Comparison of ENCODE assay signal across 30 mouse cellular contexts in genomic region chr13:3723458-3724143, GRCm38 (mm10).
DNase-seq lines count a peak whose midpoint lies in the region; ATAC-seq and TF ChIP-seq lines count a peak whose summit lies in the region.
"Had no signal": no experiment of that assay in that cellular context is flagged by ENCODE, and none has a peak within 500 bp of the region (broad histone marks: within the 10 kb centered on the region; RNA-seq: fewer than 3 reads in every experiment).

No protein-coding gene starts in this region.

- no peak for TF ChIP-seq EP300 in lung, postnatal 0 days (IDR thresholded peaks at IDR 0.05)

- no peak overlapping the region for H3K4me2 ChIP-seq in lung, postnatal 0 days (replicated peaks; ENCODE audit: low read depth, low read length)
- no peak overlapping the region for H3K4me2 ChIP-seq in intestine, embryonic 16.5 days (ENCODE audit: low read depth, low read length)
- H3K4me2 ChIP-seq: embryonic facial prominence, embryonic 12.5 days; forebrain, embryonic 15.5 days; heart, embryonic 12.5 days; liver, embryonic 11.5 days; neural tube, embryonic 15.5 days had no signal

- H3K27me3 ChIP-seq in lung, postnatal 0 days (replicated peaks; ENCODE audit: insufficient read depth, low read length), result no peaks in the 10 kb centered on the region
- no peaks in the 10 kb centered on the region for H3K27me3 ChIP-seq in intestine, embryonic 16.5 days (replicated peaks; ENCODE audit: control insufficient read depth, insufficient read depth, low read length)
- no peaks in the 10 kb centered on the region for H3K27me3 ChIP-seq in small intestine, adult 2 months (ENCODE audit: control insufficient read depth, insufficient read depth, low read length)
- H3K27me3 ChIP-seq: embryonic facial prominence, embryonic 12.5 days; forebrain, embryonic 15.5 days; heart, embryonic 12.5 days; neural tube, embryonic 15.5 days; Patski had no signal

- peak overlapping the region; percentile 83 for H3K27ac ChIP-seq in gastrocnemius, adult 2 months
- no peak overlapping the region; the same call in 1 of the 2 replicates for H3K27ac ChIP-seq in lung, postnatal 0 days (ENCODE audit: low read length)
- H3K27ac ChIP-seq in intestine, embryonic 16.5 days (ENCODE audit: low read length), result no peak overlapping the region
- peak overlapping the region; percentile 86 for H3K27ac ChIP-seq in small intestine, adult 2 months (ENCODE audit: insufficient read depth, low read depth, low read length)
- H3K27ac ChIP-seq: embryonic facial prominence, embryonic 12.5 days; forebrain, embryonic 15.5 days; neural tube, embryonic 15.5 days had no signal

- peak; percentile 67 for ATAC-seq in lung, postnatal 0 days
- peak; percentile 43 for ATAC-seq in intestine, embryonic 16.5 days
- ATAC-seq: forebrain, embryonic 15.5 days; hindbrain, embryonic 16.5 days; Patski had no signal

- H3K36me3 ChIP-seq in lung, postnatal 0 days (ENCODE audit: insufficient read depth, low read length), result no peaks in the 10 kb centered on the region
- H3K36me3 ChIP-seq in intestine, embryonic 16.5 days (ENCODE audit: control insufficient read depth, insufficient read depth, low read length), result no peaks in the 10 kb centered on the region
- no peaks in the 10 kb centered on the region for H3K36me3 ChIP-seq in small intestine, adult 2 months (ENCODE audit: control insufficient read depth, insufficient read depth, low read length)
- H3K36me3 ChIP-seq: embryonic facial prominence, embryonic 12.5 days; forebrain, embryonic 15.5 days; G1E; heart, embryonic 12.5 days; neural tube, embryonic 15.5 days had no signal

- no peak overlapping the region for H3K4me3 ChIP-seq in gastrocnemius, adult 2 months
- no peak overlapping the region for H3K4me3 ChIP-seq in lung, postnatal 0 days (ENCODE audit: low read depth, low read length)
- H3K4me3 ChIP-seq in lung, adult 2 months (replicated peaks; ENCODE audit: extremely low read depth, low read depth, low read length), result no peak overlapping the region
- no peak overlapping the region for H3K4me3 ChIP-seq in intestine, embryonic 16.5 days (ENCODE audit: low read length)
- no peak overlapping the region for H3K4me3 ChIP-seq in small intestine, adult 2 months (ENCODE audit: low read depth, low read length)
- H3K4me3 ChIP-seq: embryonic facial prominence, embryonic 12.5 days; forebrain, embryonic 15.5 days; heart, embryonic 12.5 days; neural tube, embryonic 15.5 days had no signal

- intact Hi-C loops in gastrocnemius, adult 2 months (cut with DNase I), result no loop called here

- no peaks in the 10 kb centered on the region for H3K9me3 ChIP-seq in lung, postnatal 0 days (ENCODE audit: low read length)
- no peaks in the 10 kb centered on the region for H3K9me3 ChIP-seq in intestine, embryonic 16.5 days (ENCODE audit: control insufficient read depth, low read length)
- H3K9me3 ChIP-seq: embryonic facial prominence, embryonic 12.5 days; forebrain, embryonic 15.5 days; G1E; neural tube, embryonic 15.5 days had no signal

- no peak for TF ChIP-seq CTCF in gastrocnemius, adult 2 months (IDR thresholded peaks at IDR 0.05)
- TF ChIP-seq CTCF in lung, postnatal 0 days (IDR thresholded peaks at IDR 0.05), result no peak
- no peak for TF ChIP-seq CTCF in lung, adult 2 months (IDR thresholded peaks at IDR 0.05; ENCODE audit: insufficient read depth, low read length)
- no peak for TF ChIP-seq CTCF in small intestine, adult 2 months (IDR thresholded peaks at IDR 0.05; ENCODE audit: extremely low read depth, insufficient read length, insufficient replicate concordance, low read depth, low read length)

- H3K4me1 ChIP-seq in lung, postnatal 0 days (ENCODE audit: insufficient read depth, low read depth, low read length), result peaks cover 9% of the 10 kb centered on the region; the same call in 1 of the 2 replicates
- no peaks in the 10 kb centered on the region for H3K4me1 ChIP-seq in lung, adult 2 months (ENCODE audit: control insufficient read depth, insufficient read depth, low read length)
- H3K4me1 ChIP-seq in intestine, embryonic 16.5 days (ENCODE audit: control insufficient read depth, insufficient read depth, low read length), result peaks cover 7% of the 10 kb centered on the region; the same call in 1 of the 2 replicates
- peaks cover 17% of the 10 kb centered on the region; the same call in 1 of the 2 replicates for H3K4me1 ChIP-seq in small intestine, adult 2 months (ENCODE audit: control insufficient read depth, insufficient read depth, insufficient read length, low read length)
- H3K4me1 ChIP-seq: embryonic facial prominence, embryonic 12.5 days; forebrain, embryonic 15.5 days had no signal

- no peak for TF ChIP-seq POLR2A in lung, adult 2 months (IDR thresholded peaks at IDR 0.05; ENCODE audit: borderline replicate concordance, extremely low read depth, low read depth, low read length)
- no peak for TF ChIP-seq POLR2A in small intestine, adult 2 months (IDR thresholded peaks at IDR 0.05; ENCODE audit: low read depth, low read length)

- WGBS in lung, postnatal 0 days, result 67% methylated on average over 5 of the region's 5 CpGs
- WGBS in lung, adult 2 months, result 71% methylated on average over 5 of the region's 5 CpGs
- WGBS in intestine, embryonic 16.5 days, result 86% methylated on average over 5 of the region's 5 CpGs
- WGBS in small intestine, adult 2 months, result 49% methylated on average over 5 of the region's 5 CpGs

- no peak for DNase-seq in gastrocnemius, adult 2 months
- no peak for DNase-seq in gastrocnemius, postnatal 4 days (ENCODE audit: low spot score in 2 of 2)
- DNase-seq in lung, postnatal 0 days (ENCODE audit: low spot score), result peak; percentile 50
- DNase-seq in lung, adult 2 months, result no peak
- no peak for DNase-seq in retina, embryonic 14.5 days (ENCODE audit: low spot score)
- no peak for DNase-seq in frontal cortex, postnatal 10 days (ENCODE audit: low spot score in 2 of 2)
- DNase-seq: adrenal gland, postnatal 25 days; cerebellum, adult 11-12 months; cerebellum, adult 9-11 months; embryo, embryonic 11 days; gastrocnemius, postnatal 10 days; kidney, adult 18-20 months; kidney, postnatal 36 days; layer of hippocampus, postnatal 36 days; left cerebral cortex, postnatal 4 days; midbrain, embryonic 14.5 days; right cerebral cortex, postnatal 25 days; spleen, adult 18-20 months; thymus, adult 18-20 months; thymus, postnatal 25 days had no signal

- H3K9ac ChIP-seq in lung, postnatal 0 days (replicated peaks; ENCODE audit: low read depth), result no peak overlapping the region
- no peak overlapping the region for H3K9ac ChIP-seq in intestine, embryonic 16.5 days (ENCODE audit: low read depth, low read length)
- H3K9ac ChIP-seq: embryonic facial prominence, embryonic 12.5 days; forebrain, embryonic 15.5 days; heart, embryonic 12.5 days; neural tube, embryonic 15.5 days had no signal

Comparison
In these comparisons a context has a peak if more than half of its experiments do, and no peak if none do; other contexts are left out.
1. H3K27ac ChIP-seq: peak in gastrocnemius, adult 2 months (single experiment) and small intestine, adult 2 months (single experiment); none in lung, postnatal 0 days (single experiment) and intestine, embryonic 16.5 days (single experiment).